Mouse (Mus musculus) limb, embryonic 14.5 days (tissue): ENCODE results near the gene Tmem145. TPM values are rescaled to one million over a fixed set of nuclear protein-coding genes. Genes with fewer than 3 reads are reported as not detected.

Source experiments
- ATAC-seq: fragments of 200-750 bp; cut with Nextera tagmentation; 2 replicates; pipeline ENCODE4 v1.8.0; 2017; ENCODE audit warnings: low read depth, moderate number of reproducible peaks, moderate TSS enrichment; ENCODE audit not compliant: low FRiP score
- DNase-seq: peaks from one replicate; pipeline ENCODE4 v3.0.0-alpha.2; 2015; ENCODE audit warnings: low spot score
- H3K27ac ChIP-seq: fragments of 300-500 bp; sonication (generic); replicated peaks from 2 replicates; pipeline ENCODE4 v1.5.1; 2014; ENCODE audit warnings: low read depth, mild to moderate bottlenecking, low read length, moderate library complexity, mixed read lengths
- H3K27me3 ChIP-seq: fragments of 300-500 bp; sonication (generic); 2 replicates; pipeline ENCODE4 v1.6.1; 2014; ENCODE audit warnings: low read length, mixed read lengths; ENCODE audit not compliant: control insufficient read depth, insufficient read depth
- H3K36me3 ChIP-seq: fragments of 300-500 bp; sonication (generic); 2 replicates; pipeline ENCODE4 v1.6.1; 2014; ENCODE audit warnings: mild to moderate bottlenecking, low read length, moderate library complexity, mixed read lengths; ENCODE audit not compliant: control insufficient read depth, insufficient read depth
- H3K4me1 ChIP-seq: fragments of 300-500 bp; sonication (generic); 2 replicates; pipeline ENCODE4 v1.6.1; 2014; ENCODE audit warnings: antibody characterized with exemption, low read length, mixed read lengths; ENCODE audit not compliant: control insufficient read depth, insufficient read depth
- H3K4me2 ChIP-seq: fragments of 300-500 bp; sonication (generic); replicated peaks from 2 replicates; pipeline ENCODE4 v1.6.1; 2014; ENCODE audit warnings: low read depth, mild to moderate bottlenecking, low read length, moderate library complexity; ENCODE audit not compliant: severe bottlenecking
- H3K4me3 ChIP-seq: fragments of 300-500 bp; sonication (generic); replicated peaks from 2 replicates; pipeline ENCODE4 v1.5.1; 2014; ENCODE audit warnings: low read length
- H3K9ac ChIP-seq: fragments of 300-500 bp; sonication (generic); 2 replicates; pipeline ENCODE4 v1.6.1; 2014; ENCODE audit warnings: mild to moderate bottlenecking, low read depth, low read length, moderate library complexity; ENCODE audit not compliant: severe bottlenecking
- H3K9me3 ChIP-seq: fragments of 300-500 bp; sonication (generic); 2 replicates; pipeline ENCODE4 v1.6.1; 2016; ENCODE audit warnings: low read length; ENCODE audit not compliant: control insufficient read depth
- POLR2A ChIP-seq: fragments of 200-500 bp; IDR thresholded peaks from 2 replicates; pipeline ENCODE4 v1.8.0; 2012; ENCODE audit warnings: inconsistent platforms, mild to moderate bottlenecking, moderate library complexity, borderline replicate concordance; ENCODE audit not compliant: insufficient read depth, insufficient read length; ENCODE audit errors: extremely low read depth
- WGBS: fragments of 180-500 bp; shearing (Covaris S2); extraction: QIAGEN DNeasy Blood & Tissue Kit; methylation state at CpG from one replicate; pipeline ENCODE4 v1.1.7; 2014; 5-methylcytosine and 5-hydroxymethylcytosine counted together
- polyA plus RNA-seq, 2 experiments: library from polyadenylated mRNA; depleted of rRNA in 1 of 2; stranded (reverse) in 1 of 2; unstranded in 1 of 2; fragments of >200 nt; fragmentation: Nextera tagmentation in 1 of 2; extraction: Ambion mirVana in 1 of 2; gene quantifications; 2 replicates each; pipeline versions ENCODE4 v1.2.1 to v1.2.3; 2012 to 2014

Gene Tmem145
- polyA plus RNA-seq, 2 experiments, result 0.80 to 4.4 TPM

- no peaks in the 10 kb centered on the region for H3K9me3 ChIP-seq
- H3K4me2 ChIP-seq, result no peak overlapping the region
- no peak for TF ChIP-seq POLR2A
- WGBS, result 95% methylated on average over 1 of the region's 1 CpGs
- peaks cover 100% of the 10 kb centered on the region for H3K36me3 ChIP-seq
- no peak overlapping the region for H3K27ac ChIP-seq
- ATAC-seq, result no peak
- no peak overlapping the region for H3K9ac ChIP-seq
- no peaks in the 10 kb centered on the region for H3K27me3 ChIP-seq
- H3K4me3 ChIP-seq, result no peak overlapping the region
- DNase-seq, result no peak
- no peaks in the 10 kb centered on the region for H3K4me1 ChIP-seq
Observed at GRCm38 (mm10) chr7:25290463-25290862, 15.4 kb upstream of the Tmem145 start.

GRCm38 (mm10) chr7:25290911-25291310 is 15.0 kb upstream of the Tmem145 start:
- Histone ChIP-seq H3K4me3 (no peak overlapping the region), H3K9me3 (no peaks in the 10 kb centered on the region), H3K9ac (no peak overlapping the region), H3K4me1 (no peaks in the 10 kb centered on the region), H3K4me2 (no peak overlapping the region), H3K27ac (0 out of 2 replicates have a peak overlapping the region, but pooled peaks have one; percentile 8), H3K27me3 (no peaks in the 10 kb centered on the region), H3K36me3 (peaks cover 100% of the 10 kb centered on the region)
- ATAC-seq, result no peak
- no peak for DNase-seq
- WGBS, result 87% methylated on average over 2 of the region's 2 CpGs
- TF ChIP-seq POLR2A, result no peak

GRCm38 (mm10) chr7:25292107-25292506 is 13.8 kb upstream of the Tmem145 start:
- no peak overlapping the region for H3K9ac ChIP-seq

GRCm38 (mm10) chr7:25293191-25293739 is 12.6 kb upstream of the Tmem145 start:
- H3K9ac ChIP-seq, result no peak overlapping the region
- H3K4me1 ChIP-seq, result peaks cover 7% of the 10 kb centered on the region
- DNase-seq (no peak), ATAC-seq (no peak)
- TF ChIP-seq POLR2A, result no peak
- WGBS, result 76% methylated on average over 9 of the region's 10 CpGs
- H3K27ac ChIP-seq, result no peak overlapping the region
- no peaks in the 10 kb centered on the region for H3K9me3 ChIP-seq
- H3K27me3 ChIP-seq, result no peaks in the 10 kb centered on the region
- no peak overlapping the region for H3K4me3 ChIP-seq
- no peak overlapping the region for H3K4me2 ChIP-seq
- peaks cover 80% of the 10 kb centered on the region for H3K36me3 ChIP-seq

More at GRCm38 (mm10) chr7:25292107-25292506, 13.8 kb upstream of the Tmem145 start:
- H3K27me3 ChIP-seq, result no peaks in the 10 kb centered on the region
- peaks cover 7% of the 10 kb centered on the region for H3K4me1 ChIP-seq
- H3K36me3 ChIP-seq, result peaks cover 92% of the 10 kb centered on the region
- DNase-seq (no peak), ATAC-seq (no peak)
- 78% methylated on average over 7 of the region's 7 CpGs for WGBS
- TF ChIP-seq POLR2A, result no peak
- no peak overlapping the region for H3K27ac ChIP-seq
- H3K4me3 ChIP-seq, result no peak overlapping the region
- no peak overlapping the region for H3K4me2 ChIP-seq
- H3K9me3 ChIP-seq, result no peaks in the 10 kb centered on the region

- Histone ChIP-seq H3K9me3 (no peaks in the 10 kb centered on the region), H3K4me2 (no peak overlapping the region), H3K4me3 (no peak overlapping the region), H3K27ac (no peak overlapping the region), H3K36me3 (peaks cover 68% of the 10 kb centered on the region), H3K4me1 (peaks cover 10% of the 10 kb centered on the region), H3K9ac (no peak overlapping the region), H3K27me3 (no peaks in the 10 kb centered on the region)
- no peak for ATAC-seq
- 91% methylated on average over 4 of the region's 4 CpGs for WGBS
- no peak for TF ChIP-seq POLR2A
- DNase-seq, result no peak
Observed at GRCm38 (mm10) chr7:25294495-25294894, 11.4 kb upstream of the Tmem145 start.
